Mouse (Mus musculus) erythroblast, adult 5-6 weeks (primary cell): ENCODE data around the gene Slc2a6. TPM values are rescaled to one million over a fixed set of nuclear protein-coding genes. Genes with fewer than 3 reads are reported as not detected.

Experiments used
- ATAC-seq: replicated peaks from 2 replicates; pipeline ENCODE4 v1.8.0; 2016; ENCODE audit warnings: moderate number of reproducible peaks, mild to moderate bottlenecking, moderate TSS enrichment, inconsistent platforms; ENCODE audit not compliant: poor library complexity, low FRiP score, severe bottlenecking
- total RNA-seq, 2 experiments: library from RNA; stranded (forward) in 1 of 2; stranded (reverse) in 1 of 2; fragments of 150-400 nt in 1 of 2; fragments of 200-764, 138-1000 nt in 1 of 2; gene quantifications; 2 replicates each; pipeline versions ENCODE4 v1.2.3 to v1.2.4; 2015 to 2017; ENCODE audit warnings: low replicate concordance in 2 of 2

The Slc2a6 gene
- total RNA-seq, 2 experiments from 2014 or later, result 1.2 to 1.9 TPM

GRCm38 (mm10) chr2:27038596-27038995, 10.8 kb upstream of the Slc2a6 start:
- 0 out of 2 replicates have a peak, but pooled peaks have one; percentile 44 for ATAC-seq

- ATAC-seq, result no peak
Observed at GRCm38 (mm10) chr2:27037008-27037407, 9.2 kb upstream of the Slc2a6 start.

- no peak for ATAC-seq
Observed at GRCm38 (mm10) chr2:27036003-27036402, 8.2 kb upstream of the Slc2a6 start.

- ATAC-seq, result no peak
Observed at GRCm38 (mm10) chr2:27032361-27032760, 4.6 kb upstream of the Slc2a6 start.

GRCm38 (mm10) chr2:27028437-27029015, 728 bp upstream of the Slc2a6 start:
- ATAC-seq, result no peak

GRCm38 (mm10) chr2:27026857-27027617, 761 bp downstream of the Slc2a6 start:
- no peak for ATAC-seq

GRCm38 (mm10) chr2:27026332-27026731, 1.5 kb downstream of the Slc2a6 start:
- no peak for ATAC-seq

- no peak for ATAC-seq
Observed at GRCm38 (mm10) chr2:27025545-27025944, 2.3 kb downstream of the Slc2a6 start.

GRCm38 (mm10) chr2:27024136-27024535, 3.7 kb downstream of the Slc2a6 start:
- ATAC-seq, result no peak

GRCm38 (mm10) chr2:27022612-27023011, 5.2 kb downstream of the Slc2a6 start:
- no peak for ATAC-seq

- no peak for ATAC-seq
Observed at GRCm38 (mm10) chr2:27021103-27021502, 6.7 kb downstream of the Slc2a6 start.

GRCm38 (mm10) chr2:27019530-27019929, 8.3 kb downstream of the Slc2a6 start:
- no peak for ATAC-seq

GRCm38 (mm10) chr2:27017802-27018201, 10.0 kb downstream of the Slc2a6 start:
- ATAC-seq, result 0 out of 2 replicates have a peak, but pooled peaks have one; percentile 48

GRCm38 (mm10) chr2:27009714-27010244, 18.0 kb downstream of the Slc2a6 start, which contains the start of gene Cacfd1:
Gene Cacfd1 (plus strand): TSS chr2:27009926.
- 0 out of 2 replicates have a peak, but pooled peaks have one; percentile 28 for ATAC-seq

GRCm38 (mm10) chr2:27007701-27008100, 20.1 kb downstream of the Slc2a6 start:
- no peak for ATAC-seq

- ATAC-seq, result no peak
Observed at GRCm38 (mm10) chr2:27006255-27006654, 21.5 kb downstream of the Slc2a6 start.

- ATAC-seq, result no peak
Observed at GRCm38 (mm10) chr2:26997993-26998392, 29.8 kb downstream of the Slc2a6 start.

GRCm38 (mm10) chr2:26997498-26997897, 30.3 kb downstream of the Slc2a6 start:
- no peak for ATAC-seq

GRCm38 (mm10) chr2:26993936-26994335, 33.9 kb downstream of the Slc2a6 start:
- ATAC-seq, result no peak

- ATAC-seq, result no peak
Observed at GRCm38 (mm10) chr2:26984640-26985039, 43.2 kb downstream of the Slc2a6 start.

GRCm38 (mm10) chr2:26984179-26984578, 43.6 kb downstream of the Slc2a6 start:
- ATAC-seq, result no peak
